Mouse (Mus musculus): ENCODE results near the gene Bub1b.

DNA sequence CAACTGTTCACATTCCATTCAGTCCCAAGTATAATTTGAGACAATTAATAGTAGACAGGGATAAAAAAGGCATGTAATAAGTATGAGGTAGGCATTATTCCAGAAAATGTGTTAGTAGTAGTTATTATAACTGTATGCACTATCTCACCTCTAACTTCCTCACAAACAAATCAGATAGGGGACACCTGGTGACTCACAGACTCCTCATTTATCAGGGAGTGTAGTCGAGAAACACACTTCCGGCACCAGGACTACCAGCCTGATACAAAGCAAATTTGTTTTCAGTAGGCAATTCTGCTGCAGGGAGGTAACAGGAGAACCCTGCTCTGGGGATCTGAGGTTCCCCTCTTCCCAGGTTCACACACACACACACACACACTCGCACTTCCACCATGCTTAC is 24.9 kb upstream of the Bub1b start:
- TF ChIP-seq CTCF (IDR thresholded peaks at IDR 0.05; ENCODE audit: low read depth) (no peak), EP300 (IDR thresholded peaks at IDR 0.05; ENCODE audit: low read depth) (no peak)

All from heart, postnatal 0 days (tissue).